Mouse (Mus musculus): ENCODE results near the gene Gm7879.
A peak's percentile ranks its signal among the peaks of the same experiment; 100 is the strongest.

Gene Gm7879

DNA sequence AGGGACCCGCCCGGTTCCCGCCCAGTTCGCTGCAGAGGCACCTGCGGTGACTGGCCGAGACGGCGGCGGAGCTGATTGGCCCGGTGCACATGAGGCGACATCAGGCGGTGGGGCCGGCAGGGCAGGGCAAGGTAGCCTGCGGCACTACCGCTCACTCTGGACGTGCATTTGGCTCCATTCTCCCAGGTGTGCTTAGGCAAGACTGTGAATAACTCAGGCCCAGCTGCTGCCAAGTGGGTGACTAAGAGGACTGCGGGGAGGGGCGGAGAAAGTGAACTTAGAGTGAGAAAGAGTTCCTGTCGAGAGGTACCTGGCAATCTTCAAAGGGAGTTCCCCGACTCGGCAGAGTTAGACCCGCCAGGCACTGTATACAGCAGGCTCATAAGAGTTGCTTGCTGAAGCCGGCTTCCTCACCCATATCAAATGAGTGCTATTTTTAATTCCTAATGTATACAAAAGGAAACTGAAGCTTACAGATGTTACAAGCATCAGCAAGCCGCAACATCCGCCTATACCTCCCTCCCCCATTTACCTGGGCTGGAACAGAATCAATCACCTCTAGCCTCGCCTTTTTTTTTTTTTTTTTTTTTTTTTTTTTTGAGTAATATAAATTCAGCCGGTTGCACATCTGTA, 35.3 kb downstream of the Gm7879 start:
- ATAC-seq (ENCODE audit: insufficient number of reproducible peaks, low FRiP score, low TSS enrichment): peak; percentile 40; the same call in 1 of the 2 replicates

- no peak for ATAC-seq (ENCODE audit: insufficient number of reproducible peaks, low FRiP score, low TSS enrichment)
Measured at GRCm38 (mm10) chr5:43948748-43949275, 35.9 kb downstream of the Gm7879 start.

DNA sequence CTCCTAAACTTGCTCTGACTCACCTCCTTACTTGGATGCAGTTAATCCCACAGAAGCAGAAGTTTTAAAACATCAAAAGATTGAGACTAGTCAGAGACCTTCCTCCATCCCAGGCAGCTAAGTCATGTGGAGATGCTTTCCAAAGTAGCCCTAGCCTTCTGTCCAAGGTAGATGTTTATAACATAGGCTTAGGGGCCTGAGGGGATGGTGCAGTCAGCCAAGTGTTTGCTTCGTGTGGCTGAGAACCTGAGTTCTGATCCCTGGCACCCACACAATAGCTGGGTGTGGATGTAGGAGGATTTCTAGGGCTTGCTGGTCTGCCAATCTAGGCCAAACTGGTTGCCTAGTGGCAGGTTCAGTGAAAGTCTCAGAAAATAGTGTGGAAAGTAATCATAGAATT, 40.3 kb downstream of the Gm7879 start:
- no peak for ATAC-seq (ENCODE audit: insufficient number of reproducible peaks, low FRiP score, low TSS enrichment)

DNA sequence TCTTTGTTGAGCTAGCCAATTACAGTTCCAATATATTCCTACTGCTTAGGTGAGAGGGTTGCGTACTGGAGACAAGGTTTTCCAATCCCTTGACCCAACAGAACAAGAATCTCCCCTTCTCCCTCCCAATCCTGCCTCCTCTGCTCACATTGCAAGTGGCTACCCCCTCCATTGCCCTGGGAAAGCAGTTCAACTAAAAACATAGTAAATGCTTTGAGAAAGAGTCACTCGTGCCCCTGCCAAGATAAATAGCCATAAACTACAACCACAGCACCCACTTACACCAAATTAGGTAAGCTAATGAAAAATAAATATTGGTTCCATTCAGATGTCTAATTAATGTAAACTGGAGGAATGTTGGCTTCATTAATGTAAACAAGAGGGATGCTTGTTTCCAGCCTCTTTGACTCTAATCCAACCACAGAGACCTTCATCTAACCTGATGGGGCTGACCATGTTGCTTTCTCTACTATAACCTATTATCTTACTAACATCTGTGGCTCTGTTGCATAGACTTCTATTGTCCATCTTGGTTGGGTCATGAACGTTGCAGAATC, 47.0 kb downstream of the Gm7879 start:
- ATAC-seq (ENCODE audit: insufficient number of reproducible peaks, low FRiP score, low TSS enrichment): no peak

- ATAC-seq (ENCODE audit: insufficient number of reproducible peaks, low FRiP score, low TSS enrichment): no peak
Measured at GRCm38 (mm10) chr5:43961056-43961455, 48.1 kb downstream of the Gm7879 start.
